Mouse (Mus musculus) limb, embryonic 13.5 days (tissue): Measurements from ENCODE around the gene Morn1. TPM values are rescaled to one million over a fixed set of nuclear protein-coding genes. Genes with fewer than 3 reads are reported as not detected.

Experiments
- ATAC-seq: fragments of 200-750 bp; cut with Nextera tagmentation; 2 replicates; pipeline ENCODE4 v1.8.0; 2017; ENCODE audit warnings: low read depth, moderate number of reproducible peaks, moderate TSS enrichment; ENCODE audit not compliant: low FRiP score
- H3K27ac ChIP-seq: fragments of 300-500 bp; sonication (generic); 2 replicates; pipeline ENCODE4 v1.5.1; 2015; ENCODE audit warnings: inconsistent platforms, mild to moderate bottlenecking, moderate library complexity
- H3K27me3 ChIP-seq: fragments of 300-500 bp; sonication (generic); 2 replicates; pipeline ENCODE4 v1.6.1; 2015; ENCODE audit warnings: mild to moderate bottlenecking, inconsistent platforms
- H3K36me3 ChIP-seq: fragments of 300-500 bp; sonication (generic); 2 replicates; pipeline ENCODE4 v1.6.1; 2015; ENCODE audit warnings: inconsistent platforms, mild to moderate bottlenecking, moderate library complexity
- H3K4me1 ChIP-seq: fragments of 300-500 bp; sonication (generic); 2 replicates; pipeline ENCODE4 v1.6.1; 2015; ENCODE audit warnings: inconsistent platforms
- H3K4me2 ChIP-seq: fragments of 300-500 bp; sonication (generic); replicated peaks from 2 replicates; pipeline ENCODE4 v1.6.1; 2015; ENCODE audit warnings: inconsistent platforms, mild to moderate bottlenecking, moderate library complexity
- H3K4me3 ChIP-seq: fragments of 300-500 bp; sonication (generic); 2 replicates; pipeline ENCODE4 v1.5.1; 2015; ENCODE audit warnings: moderate library complexity, mild to moderate bottlenecking, inconsistent platforms
- H3K9ac ChIP-seq: fragments of 300-500 bp; sonication (generic); 2 replicates; pipeline ENCODE4 v1.6.1; 2015; ENCODE audit warnings: mild to moderate bottlenecking, inconsistent platforms
- H3K9me3 ChIP-seq: fragments of 300-500 bp; sonication (generic); 2 replicates; pipeline ENCODE4 v1.6.1; 2016; ENCODE audit warnings: inconsistent platforms
- WGBS: fragments of 180-500 bp; shearing (Covaris S2); methylation state at CpG from one replicate; pipeline ENCODE4 v1.1.7; 2015; 5-methylcytosine and 5-hydroxymethylcytosine counted together
- polyA plus RNA-seq: library from polyadenylated mRNA; unstranded; fragments of >200 nt; fragmentation: Nextera tagmentation; extraction: Ambion mirVana; gene quantifications from 2 replicates; pipeline ENCODE4 v1.2.1, GENCODE M21; 2015

Morn1 gene
- polyA plus RNA-seq, 1 experiment from 2014 or later: 4.9 TPM

DNA sequence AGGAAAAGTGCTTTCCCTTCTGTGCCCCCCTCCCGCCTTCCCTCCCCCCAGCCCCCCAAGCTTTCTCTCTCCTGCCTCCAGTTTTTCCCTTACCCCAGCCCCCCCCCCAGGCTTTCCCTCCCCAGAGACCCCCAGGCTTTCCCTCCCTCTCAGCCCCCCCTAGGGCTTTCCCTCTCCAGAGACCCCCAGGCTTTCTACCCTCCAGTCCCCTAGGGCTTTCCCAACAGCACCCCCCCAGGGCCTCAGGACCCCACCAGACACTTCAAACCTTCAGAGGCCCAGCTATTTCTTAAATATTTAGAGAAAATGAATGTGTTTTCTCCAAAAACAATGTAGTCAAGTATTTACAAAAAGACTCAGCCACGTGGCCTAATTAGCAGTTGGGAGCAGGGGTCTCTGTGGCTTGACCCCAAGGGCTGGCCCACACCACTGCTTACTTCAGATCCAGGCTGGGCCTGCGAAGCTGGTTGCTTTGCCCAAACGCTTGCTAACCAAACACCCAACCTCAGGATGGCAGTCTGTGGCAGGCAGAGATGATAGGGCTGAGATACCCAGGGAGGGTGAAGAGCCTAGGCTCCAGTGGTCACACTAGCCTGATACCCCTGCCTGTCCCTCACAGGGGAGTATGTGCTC is 58.3 kb downstream of the Morn1 start:
- ATAC-seq: no peak

DNA sequence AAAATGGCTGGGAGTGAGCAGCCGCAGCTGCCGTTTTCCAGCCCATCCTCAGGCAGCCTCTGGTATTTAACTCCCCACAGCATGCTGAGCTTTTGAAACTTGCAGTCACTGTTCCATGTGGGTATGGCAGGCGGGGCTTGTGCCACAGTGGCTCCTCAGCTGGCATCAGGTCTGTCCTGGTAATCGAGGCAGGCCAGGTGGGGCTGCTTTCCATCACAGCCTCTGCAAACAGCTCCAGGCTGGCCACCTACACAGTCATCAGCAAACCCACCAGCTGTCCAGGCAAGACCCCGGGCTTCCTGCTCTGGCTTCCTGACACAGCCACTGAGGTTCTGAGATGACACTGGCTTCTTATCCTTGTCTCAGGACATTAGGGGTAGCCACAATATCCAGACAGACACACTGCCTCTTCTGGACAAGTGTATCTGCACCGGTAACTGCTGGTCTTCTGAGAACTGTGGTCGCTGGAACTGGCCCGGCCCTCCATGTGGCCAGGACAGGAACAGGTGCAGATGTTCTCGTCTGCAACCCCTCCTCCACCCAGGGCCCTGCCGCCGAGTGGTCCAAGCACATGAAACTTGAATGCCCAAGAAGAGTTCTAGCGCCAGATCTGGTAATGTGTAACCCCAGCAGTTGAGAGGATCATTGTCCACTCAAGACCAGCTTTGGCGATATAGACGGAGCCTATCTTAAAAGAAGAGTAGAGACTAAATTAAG is 59.9 kb downstream of the Morn1 start:
- Histone ChIP-seq H3K27ac (peak overlapping the region; percentile 99; the same call in 1 of the 2 replicates), H3K4me3 (no peak overlapping the region), H3K9me3 (no peaks in the 10 kb centered on the region), H3K36me3 (no peaks in the 10 kb centered on the region), H3K4me2 (no peak overlapping the region), H3K4me1 (peaks cover 79% of the 10 kb centered on the region), H3K9ac (no peak overlapping the region), H3K27me3 (no peaks in the 10 kb centered on the region)
- no peak for ATAC-seq
- WGBS: 64% methylated on average over 14 of the region's 14 CpGs

More for the DNA sequence above, 58.3 kb downstream of the Morn1 start:
- no peak overlapping the region for H3K4me3 ChIP-seq
- H3K9me3 ChIP-seq: no peaks in the 10 kb centered on the region
- H3K36me3 ChIP-seq: no peaks in the 10 kb centered on the region
- H3K27ac ChIP-seq: peak overlapping the region; percentile 99
- H3K27me3 ChIP-seq: no peaks in the 10 kb centered on the region
- H3K4me2 ChIP-seq: peak overlapping the region; percentile 40
- WGBS: 34% methylated on average over 4 of the region's 4 CpGs
- peak overlapping the region; percentile 48 for H3K9ac ChIP-seq
- peaks cover 79% of the 10 kb centered on the region for H3K4me1 ChIP-seq

GRCm38 (mm10) chr4:155148453-155148852 is 62.1 kb downstream of the Morn1 start:
- H3K9ac ChIP-seq: no peak overlapping the region
- H3K27ac ChIP-seq: peak overlapping the region; percentile 94; the same call in 1 of the 2 replicates
- H3K9me3 ChIP-seq: no peaks in the 10 kb centered on the region
- H3K36me3 ChIP-seq: peaks cover 14% of the 10 kb centered on the region
- WGBS: 80% methylated on average over 4 of the region's 4 CpGs
- ATAC-seq: no peak
- peaks cover 72% of the 10 kb centered on the region for H3K4me1 ChIP-seq
- H3K27me3 ChIP-seq: no peaks in the 10 kb centered on the region
- H3K4me3 ChIP-seq: no peak overlapping the region
- H3K4me2 ChIP-seq: no peak overlapping the region

DNA sequence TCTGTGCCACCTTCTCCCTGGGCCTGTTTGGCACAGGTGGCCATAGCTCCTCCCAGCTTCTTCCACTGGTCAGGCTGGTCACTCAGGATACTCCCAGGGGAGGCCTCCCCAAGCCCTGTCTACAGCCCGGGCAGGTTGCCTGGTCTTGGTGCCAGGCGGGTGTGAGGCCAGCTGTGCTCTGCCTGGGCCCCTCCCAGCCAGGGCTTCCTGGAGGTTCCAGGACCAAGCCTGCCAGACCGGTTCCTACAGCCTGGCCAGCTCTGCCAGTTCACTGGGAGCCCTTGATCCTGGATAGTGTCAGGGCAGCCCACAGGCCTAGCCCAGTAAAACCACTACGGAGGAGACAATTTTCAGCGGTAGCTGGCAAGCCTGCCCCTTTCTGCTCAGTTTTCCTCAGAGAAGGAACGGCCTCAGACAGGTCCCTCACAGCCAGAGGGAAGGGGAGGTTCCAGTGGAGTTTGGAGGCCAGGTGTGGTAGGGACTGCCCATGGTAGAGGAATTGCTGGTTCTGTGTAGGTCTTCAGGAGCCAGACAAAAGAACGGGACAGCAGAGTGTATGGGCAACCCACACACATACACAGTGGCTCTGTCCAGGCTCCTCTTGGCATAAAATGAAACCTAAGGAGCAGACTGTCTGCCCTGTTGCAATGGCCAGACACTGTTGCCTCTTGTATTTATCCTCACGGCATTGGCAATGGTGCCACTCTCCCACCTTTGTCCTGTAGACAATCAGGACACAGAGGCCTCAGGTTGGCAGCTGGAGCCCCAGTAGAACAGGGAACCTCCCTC is 62.7 kb downstream of the Morn1 start:
- H3K27me3 ChIP-seq: no peaks in the 10 kb centered on the region
- H3K27ac ChIP-seq: peak overlapping the region; percentile 94
- no peak overlapping the region for H3K4me2 ChIP-seq
- no peak for ATAC-seq
- no peaks in the 10 kb centered on the region for H3K9me3 ChIP-seq
- H3K4me3 ChIP-seq: no peak overlapping the region
- peaks cover 19% of the 10 kb centered on the region for H3K36me3 ChIP-seq
- no peak overlapping the region for H3K9ac ChIP-seq
- 66% methylated on average over 8 of the region's 8 CpGs for WGBS
- peaks cover 69% of the 10 kb centered on the region for H3K4me1 ChIP-seq

GRCm38 (mm10) chr4:155149941-155150275 is 63.5 kb downstream of the Morn1 start:
- Histone ChIP-seq H3K36me3 (peaks cover 26% of the 10 kb centered on the region), H3K27me3 (no peaks in the 10 kb centered on the region), H3K9ac (peak overlapping the region; percentile 78), H3K4me1 (peaks cover 66% of the 10 kb centered on the region), H3K4me3 (peak overlapping the region; percentile 52; the same call in 1 of the 2 replicates), H3K27ac (peak overlapping the region; percentile 94), H3K4me2 (peak overlapping the region; percentile 82), H3K9me3 (no peaks in the 10 kb centered on the region)
- no peak for ATAC-seq
- 59% methylated on average over 6 of the region's 6 CpGs for WGBS

DNA sequence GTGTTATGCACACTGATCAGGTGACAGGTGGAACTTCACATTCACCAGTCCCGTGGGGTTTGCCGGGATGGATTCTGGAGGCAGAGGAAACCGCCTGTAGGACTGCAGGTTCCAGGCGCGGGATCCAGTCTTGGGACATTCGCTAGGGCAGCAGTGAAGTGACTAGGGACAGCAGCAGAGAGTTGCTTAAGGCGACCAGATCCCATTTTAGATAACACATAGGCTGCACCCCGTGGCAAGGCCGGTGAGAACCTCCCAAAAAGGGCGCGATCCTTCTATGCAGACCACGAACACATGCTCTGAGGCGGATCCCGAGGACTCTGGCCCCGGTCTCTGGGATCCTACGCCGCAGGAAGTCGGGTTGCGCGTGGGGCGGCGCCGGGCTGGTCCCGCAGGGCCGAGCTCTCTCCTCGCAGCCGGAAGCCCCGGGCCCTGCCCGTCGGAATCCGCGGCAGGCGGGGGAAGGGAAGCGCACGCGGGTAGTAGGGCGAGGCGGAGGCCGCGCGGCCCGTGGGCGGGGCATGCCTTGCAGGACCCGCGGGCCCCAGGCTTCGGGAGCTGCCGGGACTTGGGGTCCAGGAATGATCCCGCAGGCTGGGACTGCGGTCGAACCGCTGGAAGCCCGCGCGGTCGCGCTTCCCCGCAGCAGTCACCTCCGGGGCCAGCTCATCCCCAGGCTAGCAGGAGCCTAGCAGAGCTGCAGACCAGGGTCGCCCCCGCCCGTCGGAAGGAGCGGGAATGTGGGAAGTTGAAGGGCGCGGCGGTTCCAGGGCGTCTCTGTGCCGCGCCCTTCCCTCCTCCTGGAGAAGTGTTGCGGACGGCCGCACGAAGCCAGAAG is 64.1 kb downstream of the Morn1 start:
- Histone ChIP-seq H3K9ac (peak overlapping the region; percentile 78), H3K36me3 (peaks cover 32% of the 10 kb centered on the region), H3K9me3 (no peaks in the 10 kb centered on the region), H3K4me1 (peaks cover 64% of the 10 kb centered on the region), H3K27ac (peak overlapping the region; percentile 94), H3K4me2 (peak overlapping the region; percentile 82), H3K27me3 (no peaks in the 10 kb centered on the region), H3K4me3 (peak overlapping the region; percentile 52)
- ATAC-seq: peak; percentile 88
- 4% methylated on average over 73 of the region's 73 CpGs for WGBS

- H3K4me1 ChIP-seq: peaks cover 56% of the 10 kb centered on the region
These were observed 64.9 kb downstream of the Morn1 start for GRCm38 (mm10) chr4:155151221-155151788.

DNA sequence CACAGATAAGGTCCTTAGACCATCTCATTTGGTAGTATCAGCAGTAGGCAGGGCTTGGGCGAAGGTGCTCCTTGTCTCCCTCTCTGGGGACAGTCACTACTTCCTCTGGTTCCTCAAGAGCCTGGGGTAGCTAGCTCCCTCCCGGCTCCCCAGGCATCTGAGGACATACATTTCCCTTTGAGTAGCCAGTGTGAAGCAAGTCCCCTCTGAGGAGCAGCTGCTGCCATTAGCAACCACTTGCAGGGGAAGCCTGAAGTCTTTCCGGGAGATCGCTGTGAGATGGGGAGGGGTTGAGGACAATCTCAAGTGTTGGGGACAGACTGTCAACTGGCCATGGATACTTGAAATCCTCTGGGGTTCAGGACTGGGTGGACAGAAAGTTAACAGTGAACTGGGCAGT is 65.5 kb downstream of the Morn1 start:
- Histone ChIP-seq H3K27me3 (no peaks in the 10 kb centered on the region), H3K36me3 (peaks cover 45% of the 10 kb centered on the region), H3K9ac (peak overlapping the region; percentile 78), H3K27ac (no peak overlapping the region), H3K9me3 (no peaks in the 10 kb centered on the region), H3K4me3 (no peak overlapping the region; the same call in 1 of the 2 replicates), H3K4me1 (peaks cover 51% of the 10 kb centered on the region), H3K4me2 (peak overlapping the region; percentile 82)
- WGBS: 64% methylated on average over 4 of the region's 4 CpGs
- no peak for ATAC-seq

More at GRCm38 (mm10) chr4:155151221-155151788, 64.9 kb downstream of the Morn1 start:
- Histone ChIP-seq H3K4me2 (peak overlapping the region; percentile 82), H3K4me3 (peak overlapping the region; percentile 52), H3K27ac (peak overlapping the region; percentile 94), H3K36me3 (peaks cover 40% of the 10 kb centered on the region), H3K9ac (peak overlapping the region; percentile 78), H3K9me3 (no peaks in the 10 kb centered on the region), H3K27me3 (no peaks in the 10 kb centered on the region)
- 50% methylated on average over 12 of the region's 12 CpGs for WGBS
- 0 out of 2 replicates have a peak, but pooled peaks have one; percentile 16 for ATAC-seq

- WGBS: 92% methylated on average over 6 of the region's 6 CpGs
- Histone ChIP-seq H3K27me3 (no peaks in the 10 kb centered on the region), H3K4me1 (peaks cover 51% of the 10 kb centered on the region), H3K27ac (no peak overlapping the region), H3K9me3 (no peaks in the 10 kb centered on the region), H3K9ac (peak overlapping the region; percentile 31; the same call in 1 of the 2 replicates), H3K4me3 (no peak overlapping the region), H3K36me3 (peaks cover 52% of the 10 kb centered on the region), H3K4me2 (no peak overlapping the region)
- ATAC-seq: no peak
These were observed 66.1 kb downstream of the Morn1 start for GRCm38 (mm10) chr4:155152476-155152875.

GRCm38 (mm10) chr4:155153389-155154072 is 67.2 kb downstream of the Morn1 start:
- Histone ChIP-seq H3K27ac (no peak overlapping the region; the same call in 1 of the 2 replicates), H3K36me3 (peaks cover 62% of the 10 kb centered on the region), H3K9ac (no peak overlapping the region), H3K9me3 (no peaks in the 10 kb centered on the region), H3K4me1 (peaks cover 58% of the 10 kb centered on the region), H3K27me3 (no peaks in the 10 kb centered on the region), H3K4me3 (no peak overlapping the region), H3K4me2 (no peak overlapping the region)
- ATAC-seq: no peak
- WGBS: 75% methylated on average over 3 of the region's 3 CpGs

- H3K4me2 ChIP-seq: no peak overlapping the region
- no peak overlapping the region for H3K9ac ChIP-seq
- WGBS: 58% methylated on average over 11 of the region's 11 CpGs
- H3K27ac ChIP-seq: no peak overlapping the region
- no peaks in the 10 kb centered on the region for H3K27me3 ChIP-seq
- no peak for ATAC-seq
- peaks cover 58% of the 10 kb centered on the region for H3K4me1 ChIP-seq
- no peaks in the 10 kb centered on the region for H3K9me3 ChIP-seq
- H3K4me3 ChIP-seq: no peak overlapping the region
- H3K36me3 ChIP-seq: peaks cover 77% of the 10 kb centered on the region
These were observed 68.6 kb downstream of the Morn1 start for GRCm38 (mm10) chr4:155154986-155155385.
